Mouse (Mus musculus) heart, postnatal 36 days (tissue): Measurements from ENCODE around the gene Gm49403. TPM values are rescaled to one million over a fixed set of nuclear protein-coding genes. Genes with fewer than 3 reads are reported as not detected.
A peak's percentile ranks its signal among the peaks of the same experiment; 100 is the strongest.

Experiments used
- DNase-seq, 2 experiments: peaks; one replicate each; pipeline ENCODE4 v3.0.0; 2021 to 2022
- intact Hi-C: fragments of 180-260 bp; cut with DNase I; formaldehyde crosslinking; loops from one replicate; pipeline ENCODE4 v1.15.1; 2025
- total RNA-seq, 2 experiments: library from RNA; stranded (reverse); gene quantifications; 2 replicates each; pipeline ENCODE4 v1.2.3; 2021

Gm49403 gene
- total RNA-seq, 2 experiments from 2014 or later = not detected

- no peak for DNase-seq
- intact Hi-C loops = no loop called here
Measured at GRCm38 (mm10) chr19:8903412-8903811, 19.7 kb downstream of the Gm49403 start.

GRCm38 (mm10) chr19:8908531-8908930 is 24.8 kb downstream of the Gm49403 start:
- DNase-seq = no peak
- intact Hi-C loops = no loop called here

- intact Hi-C loops = no loop called here
- no peak for DNase-seq
Measured at GRCm38 (mm10) chr19:8911810-8912209, 28.1 kb downstream of the Gm49403 start.

GRCm38 (mm10) chr19:8914212-8914611 is 30.5 kb downstream of the Gm49403 start:
- intact Hi-C loops = no loop called here

GRCm38 (mm10) chr19:8919000-8919399 is 35.3 kb downstream of the Gm49403 start:
- intact Hi-C loops = no loop called here

More at GRCm38 (mm10) chr19:8914212-8914611, 30.5 kb downstream of the Gm49403 start:
- DNase-seq = no peak

GRCm38 (mm10) chr19:8919684-8920072 is 35.9 kb downstream of the Gm49403 start:
- intact Hi-C loops = loop anchor here (2.0 kb wide), 1 partner anchor 21 kb away; the partner anchor contains the start of gene Ganab

More at GRCm38 (mm10) chr19:8919000-8919399, 35.3 kb downstream of the Gm49403 start:
- no peak for DNase-seq

GRCm38 (mm10) chr19:8920073-8920736 is 36.5 kb downstream of the Gm49403 start, which contains the start of gene B3gat3:
Gene B3gat3, plus strand, starts transcription at chr19:8920374.
- intact Hi-C loops = loop anchor here (2.0 kb wide), 1 partner anchor 21 kb away; the partner anchor contains the start of gene Ganab
- DNase-seq = peak; percentile 97

More at GRCm38 (mm10) chr19:8919684-8920072, 35.9 kb downstream of the Gm49403 start:
- no peak for DNase-seq

GRCm38 (mm10) chr19:8920836-8921291 is 37.1 kb downstream of the Gm49403 start:
- DNase-seq = no peak
- intact Hi-C loops = loop anchor here (2.0 kb wide), 1 partner anchor 22 kb away; the partner anchor contains the start of gene Ganab

GRCm38 (mm10) chr19:8921741-8922140 is 38.0 kb downstream of the Gm49403 start:
- intact Hi-C loops = loop anchor here (2.0 kb wide), 1 partner anchor 23 kb away; the partner anchor contains the start of gene Ganab

GRCm38 (mm10) chr19:8926766-8927165 is 43.0 kb downstream of the Gm49403 start:
- no peak for DNase-seq
- intact Hi-C loops = no loop called here

More at GRCm38 (mm10) chr19:8921741-8922140, 38.0 kb downstream of the Gm49403 start:
- no peak for DNase-seq

GRCm38 (mm10) chr19:8927891-8928525 is 44.3 kb downstream of the Gm49403 start:
- intact Hi-C loops = loop anchor here (2.0 kb wide), 1 partner anchor 15 kb away; no protein-coding TSS in a partner anchor
- DNase-seq = no peak

- DNase-seq = no peak
- intact Hi-C loops = loop anchor here (2.0 kb wide), 1 partner anchor 14 kb away; no protein-coding TSS in a partner anchor
Measured at GRCm38 (mm10) chr19:8928689-8929223, 45.0 kb downstream of the Gm49403 start.

GRCm38 (mm10) chr19:8929224-8930088 is 45.7 kb downstream of the Gm49403 start, which contains the start of the genes Rom1 and Eml3:
Gene Rom1, minus strand, starts transcription at chr19:8929356.
Gene Eml3, plus strand, starts transcription at chr19:8929552.
- peak; percentile 92 to 95 for DNase-seq
- intact Hi-C loops = loop anchor here (2.0 kb wide), 1 partner anchor 13 kb away; no protein-coding TSS in a partner anchor

- intact Hi-C loops = no loop called here
- no peak for DNase-seq
Measured at GRCm38 (mm10) chr19:8930117-8930516, 46.4 kb downstream of the Gm49403 start.

GRCm38 (mm10) chr19:8930771-8931170 is 47.0 kb downstream of the Gm49403 start:
- intact Hi-C loops = no loop called here
- DNase-seq = no peak

GRCm38 (mm10) chr19:8936736-8937135 is 53.0 kb downstream of the Gm49403 start:
- no peak for DNase-seq
- intact Hi-C loops = no loop called here
